In the genomic region with DNA sequence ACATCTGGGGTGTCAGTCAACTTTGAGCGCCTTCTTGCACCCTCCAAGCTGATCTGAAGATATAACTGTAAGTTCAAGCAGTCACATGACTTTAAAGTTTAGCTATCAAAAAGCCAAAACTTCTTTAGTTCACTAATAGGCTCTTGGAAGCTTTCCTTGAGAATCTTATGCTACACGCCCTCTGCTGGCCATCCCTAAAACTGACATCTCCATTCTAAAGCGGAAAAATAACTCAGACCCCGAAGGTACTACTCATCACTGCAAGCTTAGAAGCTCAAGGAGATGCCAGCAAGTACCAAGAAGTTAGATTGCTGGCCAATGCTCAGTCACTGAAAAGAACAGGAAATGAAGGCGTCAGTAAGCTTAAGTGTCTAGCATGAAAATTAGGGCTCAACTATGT, we compare ENCODE assay signal across 9 mouse cellular contexts. TPM values are rescaled to one million over a fixed set of nuclear protein-coding genes. Genes with fewer than 3 reads are reported as not detected.
DNase-seq lines count a peak whose midpoint lies in the region; ATAC-seq lines count a peak whose summit lies in the region.
"Had no signal": no experiment of that assay in that cellular context is flagged by ENCODE, and none has a peak within 500 bp of the region (broad histone marks: within the 10 kb centered on the region; RNA-seq: fewer than 3 reads in every experiment).

No protein-coding gene starts in this region.

- H3K4me1 ChIP-seq in liver, embryonic 12.5 days: peaks cover 12% of the 10 kb centered on the region
- H3K4me1 ChIP-seq in hindbrain, embryonic 16.5 days (ENCODE audit: control insufficient read depth, insufficient read depth, low read depth, low read length): peaks cover 26% of the 10 kb centered on the region
- peaks cover 18% of the 10 kb centered on the region for H3K4me1 ChIP-seq in liver, embryonic 13.5 days (replicated peaks)
- peaks cover 31% of the 10 kb centered on the region for H3K4me1 ChIP-seq in neural tube, embryonic 14.5 days (ENCODE audit: control insufficient read depth, insufficient read depth, low read length)

- no peaks in the 10 kb centered on the region for H3K9me3 ChIP-seq in liver, embryonic 12.5 days (replicated peaks)
- H3K9me3 ChIP-seq in hindbrain, embryonic 16.5 days (ENCODE audit: control insufficient read depth, low read length): no peaks in the 10 kb centered on the region
- H3K9me3 ChIP-seq in liver, embryonic 13.5 days (replicated peaks): no peaks in the 10 kb centered on the region
- H3K9me3 ChIP-seq in neural tube, embryonic 14.5 days (ENCODE audit: control insufficient read depth, low read length): no peaks in the 10 kb centered on the region
- H3K9me3 ChIP-seq: embryonic facial prominence, embryonic 13.5 days had no signal

- ATAC-seq in liver, embryonic 12.5 days: no peak
- ATAC-seq in hindbrain, embryonic 16.5 days: no peak
- no peak for ATAC-seq in liver, embryonic 13.5 days (ENCODE audit: low read depth)
- ATAC-seq in neural tube, embryonic 14.5 days (ENCODE audit: low read depth): no peak
- ATAC-seq in activated CD4-positive, CD25-positive, alpha-beta regulatory T cell, adult 4 months: no peak

- peaks cover 92% of the 10 kb centered on the region for H3K27me3 ChIP-seq in liver, embryonic 12.5 days (replicated peaks)
- no peaks in the 10 kb centered on the region for H3K27me3 ChIP-seq in hindbrain, embryonic 16.5 days (replicated peaks; ENCODE audit: control insufficient read depth, insufficient read depth, low read length)
- peaks cover 69% of the 10 kb centered on the region for H3K27me3 ChIP-seq in liver, embryonic 13.5 days
- H3K27me3 ChIP-seq in neural tube, embryonic 14.5 days (ENCODE audit: control insufficient read depth, insufficient read depth, low read length): no peaks in the 10 kb centered on the region

- DNase-seq in liver (peak; percentile 56), ZHBTc4 (ENCODE audit: low read depth, low spot score) (peak; percentile 72)
- peak; percentile 81 for DNase-seq in embryo, embryonic 10 days (ENCODE audit: low spot score)
- peak; percentile 24 for DNase-seq in liver, embryonic 13.5 days

- H3K27ac ChIP-seq in liver, embryonic 12.5 days: no peak overlapping the region
- H3K27ac ChIP-seq in hindbrain, embryonic 16.5 days (ENCODE audit: low read depth, low read length): peak overlapping the region; percentile 81
- no peak overlapping the region for H3K27ac ChIP-seq in liver, embryonic 13.5 days
- peak overlapping the region; percentile 78; the same call in 1 of the 2 replicates for H3K27ac ChIP-seq in neural tube, embryonic 14.5 days (ENCODE audit: low read depth, low read length)
- H3K27ac ChIP-seq: embryonic facial prominence, embryonic 13.5 days had no signal

- no peaks in the 10 kb centered on the region for H3K36me3 ChIP-seq in liver, embryonic 12.5 days
- H3K36me3 ChIP-seq in hindbrain, embryonic 16.5 days (ENCODE audit: control insufficient read depth, insufficient read depth, low read length): 0 out of 2 replicates have a peak, but pooled peaks cover 3% of the 10 kb centered on the region
- no peaks in the 10 kb centered on the region for H3K36me3 ChIP-seq in liver, embryonic 13.5 days
- no peaks in the 10 kb centered on the region for H3K36me3 ChIP-seq in neural tube, embryonic 14.5 days (ENCODE audit: control insufficient read depth, insufficient read depth, low read length)
- H3K36me3 ChIP-seq: embryonic facial prominence, embryonic 13.5 days had no signal

- H3K4me3 ChIP-seq in liver, embryonic 12.5 days: no peak overlapping the region
- no peak overlapping the region for H3K4me3 ChIP-seq in hindbrain, embryonic 16.5 days (ENCODE audit: low read length)
- no peak overlapping the region for H3K4me3 ChIP-seq in liver, embryonic 13.5 days (replicated peaks)
- H3K4me3 ChIP-seq in neural tube, embryonic 14.5 days (ENCODE audit: low read depth, low read length): no peak overlapping the region
- H3K4me3 ChIP-seq: embryonic facial prominence, embryonic 13.5 days had no signal

- no peak overlapping the region for H3K9ac ChIP-seq in liver, embryonic 12.5 days
- H3K9ac ChIP-seq in hindbrain, embryonic 16.5 days (ENCODE audit: low read depth, low read length): no peak overlapping the region
- no peak overlapping the region for H3K9ac ChIP-seq in liver, embryonic 13.5 days
- H3K9ac ChIP-seq in neural tube, embryonic 14.5 days (replicated peaks; ENCODE audit: low read depth, low read length): no peak overlapping the region; the same call in 1 of the 2 replicates
- H3K9ac ChIP-seq: embryonic facial prominence, embryonic 13.5 days had no signal

- 9% methylated on average over 5 of the region's 5 CpGs for WGBS in liver, embryonic 12.5 days (ENCODE audit: insufficient replicate concordance)
- WGBS in hindbrain, embryonic 16.5 days: 3% methylated on average over 5 of the region's 5 CpGs
- WGBS in liver, embryonic 13.5 days (ENCODE audit: insufficient replicate concordance): 7% methylated on average over 5 of the region's 5 CpGs
- WGBS in neural tube, embryonic 14.5 days: 6% methylated on average over 5 of the region's 5 CpGs

- no peak overlapping the region for H3K4me2 ChIP-seq in liver, embryonic 12.5 days
- H3K4me2 ChIP-seq in hindbrain, embryonic 16.5 days (ENCODE audit: low read length): peak overlapping the region; percentile 40
- no peak overlapping the region for H3K4me2 ChIP-seq in liver, embryonic 13.5 days
- 0 out of 2 replicates have a peak overlapping the region, but pooled peaks have one; percentile 24 for H3K4me2 ChIP-seq in neural tube, embryonic 14.5 days (ENCODE audit: low read depth, low read length)
- H3K4me2 ChIP-seq: embryonic facial prominence, embryonic 13.5 days had no signal

RNA-seq across cellular contexts. Expression of a gene that starts 3.7 kb away (rescaled TPM):
- polyA plus RNA-seq in liver, embryonic 12.5 days (2016; fragmentation: Nextera tagmentation; extraction: Ambion mirVana): 0.94 and 1.2 TPM in 2 replicates
- 44.9 and 45.7 TPM in 2 replicates for polyA plus RNA-seq in hindbrain, embryonic 16.5 days (2015; fragmentation: Nextera tagmentation; extraction: Ambion mirVana)
- polyA plus RNA-seq in liver, embryonic 13.5 days (2015; fragmentation: Nextera tagmentation; extraction: Ambion mirVana): 0.75 and 0.76 TPM in 2 replicates
- 44.1 and 44.7 TPM in 2 replicates for polyA plus RNA-seq in neural tube, embryonic 14.5 days (2014; fragmentation: Nextera tagmentation; extraction: Ambion mirVana)
- polyA plus RNA-seq in activated CD4-positive, CD25-positive, alpha-beta regulatory T cell, adult 4 months (2017; shearing (Covaris generic)): 1 to 10 TPM; 6.0 to 7.2 TPM

RNA-seq across cellular contexts. Expression of a gene that starts 23.5 kb away (rescaled TPM):
- 0.20 and 0.47 TPM in 2 replicates for polyA plus RNA-seq in liver, embryonic 12.5 days (2016; fragmentation: Nextera tagmentation; extraction: Ambion mirVana)
- polyA plus RNA-seq in hindbrain, embryonic 16.5 days (2015; fragmentation: Nextera tagmentation; extraction: Ambion mirVana): 0.44 and 1.3 TPM in 2 replicates
- 0.13 and 0.15 TPM in 2 replicates for polyA plus RNA-seq in liver, embryonic 13.5 days (2015; fragmentation: Nextera tagmentation; extraction: Ambion mirVana)
- polyA plus RNA-seq in neural tube, embryonic 14.5 days (2014; fragmentation: Nextera tagmentation; extraction: Ambion mirVana): 0.50 and 1.1 TPM in 2 replicates
- under 1 TPM in 1 of 2 experiments, not detected in 1; 0.25 TPM for polyA plus RNA-seq in activated CD4-positive, CD25-positive, alpha-beta regulatory T cell, adult 4 months (2017; shearing (Covaris generic))

RNA-seq across cellular contexts. Expression of a gene that starts 29.5 kb away (rescaled TPM):
- 0.18 and 0.26 TPM in 2 replicates for polyA plus RNA-seq in liver, embryonic 12.5 days (2016; fragmentation: Nextera tagmentation; extraction: Ambion mirVana)
- 44.5 and 45.7 TPM in 2 replicates for polyA plus RNA-seq in hindbrain, embryonic 16.5 days (2015; fragmentation: Nextera tagmentation; extraction: Ambion mirVana)
- polyA plus RNA-seq in liver, embryonic 13.5 days (2015; fragmentation: Nextera tagmentation; extraction: Ambion mirVana): 0.13 and 0.40 TPM in 2 replicates
- 41.1 and 48.7 TPM in 2 replicates for polyA plus RNA-seq in neural tube, embryonic 14.5 days (2014; fragmentation: Nextera tagmentation; extraction: Ambion mirVana)
- under 1 TPM in 1 of 2 experiments, not detected in 1; 0.14 TPM for polyA plus RNA-seq in activated CD4-positive, CD25-positive, alpha-beta regulatory T cell, adult 4 months (2017; shearing (Covaris generic))

RNA-seq across cellular contexts. Expression of a gene that starts 54.4 kb away (rescaled TPM):
- 354 and 366 TPM in 2 replicates for polyA plus RNA-seq in liver, embryonic 12.5 days (2016; fragmentation: Nextera tagmentation; extraction: Ambion mirVana)
- 478 and 502 TPM in 2 replicates for polyA plus RNA-seq in hindbrain, embryonic 16.5 days (2015; fragmentation: Nextera tagmentation; extraction: Ambion mirVana)
- polyA plus RNA-seq in liver, embryonic 13.5 days (2015; fragmentation: Nextera tagmentation; extraction: Ambion mirVana): 273 and 314 TPM in 2 replicates
- polyA plus RNA-seq in neural tube, embryonic 14.5 days (2014; fragmentation: Nextera tagmentation; extraction: Ambion mirVana): 435 and 534 TPM in 2 replicates
- 100 to 1,000 TPM; 146 TPM for polyA plus RNA-seq in activated CD4-positive, CD25-positive, alpha-beta regulatory T cell, adult 4 months (2017; shearing (Covaris generic))

Comparison
In these comparisons a context has a peak if more than half of its experiments do, and no peak if none do; other contexts are left out.
1. DNase-seq: peak in every context shown above with its lines; median percentile 81 in embryo, embryonic 10 days; 72 in ZHBTc4; 56 in liver; 24 in liver, embryonic 13.5 days.
2. H3K27ac ChIP-seq: peak in hindbrain, embryonic 16.5 days (single experiment) and neural tube, embryonic 14.5 days (single experiment); none in liver, embryonic 12.5 days (single experiment) and liver, embryonic 13.5 days (single experiment).
3. H3K4me2 ChIP-seq: peak in hindbrain, embryonic 16.5 days (single experiment) and neural tube, embryonic 14.5 days (single experiment); none in liver, embryonic 12.5 days (single experiment) and liver, embryonic 13.5 days (single experiment).
4. RNA of a gene that starts 29.5 kb away (polyA plus RNA-seq): 41.1 to 48.7 TPM in neural tube, embryonic 14.5 days and 44.5 to 45.7 TPM in hindbrain, embryonic 16.5 days; 0.13 to 0.40 TPM in liver, embryonic 13.5 days, 0.18 to 0.26 TPM in liver, embryonic 12.5 days and 0.14 TPM in activated CD4-positive, CD25-positive, alpha-beta regulatory T cell, adult 4 months; every median in the first group is over 10 times any median in the second.